Mouse (Mus musculus) small intestine, adult 2 months (tissue): ENCODE measurements around the gene Abhd12.

ENCODE experiments used
- CTCF ChIP-seq: fragments of 200-500 bp; IDR thresholded peaks from 2 replicates; pipeline ENCODE4 v1.5.1; 2012; ENCODE audit warnings: low read depth, mild to moderate bottlenecking, control low read depth, inconsistent platforms, low read length, moderate library complexity, mixed read lengths; ENCODE audit not compliant: insufficient replicate concordance, insufficient read length; ENCODE audit errors: extremely low read depth
- POLR2A ChIP-seq: fragments of 200-500 bp; IDR thresholded peaks from 2 replicates; pipeline ENCODE4 v1.6.1; 2012; ENCODE audit warnings: low read depth, mild to moderate bottlenecking, control low read depth, inconsistent platforms, low read length, moderate library complexity

GRCm38 (mm10) chr2:150812816-150813215 is 91.7 kb downstream of the Abhd12 start:
- TF ChIP-seq CTCF (no peak), POLR2A (no peak)
